Mouse (Mus musculus) kidney, embryonic 16.5 days (tissue): Measurements from ENCODE around the gene Arhgdia. TPM values are rescaled to one million over a fixed set of nuclear protein-coding genes. Genes with fewer than 3 reads are reported as not detected.

ENCODE experiments used
- ATAC-seq: fragments of 200-750 bp; cut with Nextera tagmentation; 2 replicates; pipeline ENCODE4 v1.8.0; 2017; ENCODE audit warnings: moderate TSS enrichment; ENCODE audit not compliant: low FRiP score, low TSS enrichment
- H3K27ac ChIP-seq: fragments of 300-500 bp; sonication (generic); 2 replicates; pipeline ENCODE4 v1.5.1; 2014; ENCODE audit warnings: low read length
- H3K27me3 ChIP-seq: fragments of 300-500 bp; sonication (generic); 2 replicates; pipeline ENCODE4 v1.6.1; 2014; ENCODE audit warnings: low read length, control low read depth, mixed read lengths; ENCODE audit not compliant: insufficient read depth
- H3K36me3 ChIP-seq: fragments of 300-500 bp; sonication (generic); 2 replicates; pipeline ENCODE4 v1.6.1; 2014; ENCODE audit warnings: low read length, control low read depth, mixed read lengths; ENCODE audit not compliant: insufficient read depth
- H3K4me1 ChIP-seq: fragments of 300-500 bp; sonication (generic); 2 replicates; pipeline ENCODE4 v1.6.1; 2014; ENCODE audit warnings: low read length, control low read depth, mixed read lengths; ENCODE audit not compliant: insufficient read depth
- H3K4me2 ChIP-seq: fragments of 300-500 bp; sonication (generic); replicated peaks from 2 replicates; pipeline ENCODE4 v1.6.1; 2014; ENCODE audit warnings: low read depth, low read length
- H3K4me3 ChIP-seq: fragments of 300-500 bp; sonication (generic); 2 replicates; pipeline ENCODE4 v1.5.1; 2014; ENCODE audit warnings: mild to moderate bottlenecking, low read length
- H3K9ac ChIP-seq: fragments of 300-500 bp; sonication (generic); replicated peaks from 2 replicates; pipeline ENCODE4 v1.6.1; 2014; ENCODE audit warnings: low read length
- H3K9me3 ChIP-seq: fragments of 300-500 bp; sonication (generic); 2 replicates; pipeline ENCODE4 v1.6.1; 2016; ENCODE audit warnings: low read length, control low read depth
- WGBS: fragments of 180-500 bp; shearing (Covaris S2); extraction: QIAGEN DNeasy Blood & Tissue Kit; methylation state at CpG from one replicate; pipeline ENCODE4 v1.1.7; 2014; 5-methylcytosine and 5-hydroxymethylcytosine counted together
- polyA plus RNA-seq: library from polyadenylated mRNA; unstranded; fragments of >200 nt; fragmentation: Nextera tagmentation; extraction: Ambion mirVana; gene quantifications from 2 replicates; pipeline ENCODE4 v1.2.1, GENCODE M21; 2015

Gene Arhgdia
- polyA plus RNA-seq, 1 experiment from 2014 or later: 696 TPM

DNA sequence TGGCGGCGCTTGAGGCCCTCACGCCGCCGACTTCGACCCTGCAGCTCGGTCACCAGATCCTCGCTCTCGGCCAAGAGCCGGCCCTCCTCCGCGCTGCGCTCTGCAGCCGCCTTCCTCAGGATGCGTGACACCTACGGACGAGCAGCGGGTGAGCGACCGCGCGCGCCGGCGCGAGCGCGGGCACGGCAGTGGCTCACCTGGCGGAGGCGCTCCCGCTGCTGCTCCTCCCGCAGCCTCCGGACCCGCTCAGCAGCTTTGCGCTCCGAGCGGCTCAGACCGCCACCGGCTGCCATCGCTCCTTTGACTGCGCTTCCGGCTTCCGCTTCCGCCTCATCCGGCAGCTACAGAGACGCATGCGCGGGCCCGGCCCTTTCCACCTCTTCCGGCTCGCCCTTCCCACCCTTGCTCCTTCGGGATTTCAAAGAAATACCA lies 43.3 kb upstream of the Arhgdia start:
- Histone ChIP-seq H3K4me3 (peak overlapping the region; percentile 95), H3K9ac (peak overlapping the region; percentile 77), H3K27ac (peak overlapping the region; percentile 74), H3K4me1 (peaks cover 21% of the 10 kb centered on the region), H3K27me3 (no peaks in the 10 kb centered on the region), H3K36me3 (peaks cover 43% of the 10 kb centered on the region), H3K4me2 (peak overlapping the region; percentile 96), H3K9me3 (no peaks in the 10 kb centered on the region)
- peak; percentile 82 for ATAC-seq
- WGBS: 0% methylated on average over 52 of the region's 53 CpGs

DNA sequence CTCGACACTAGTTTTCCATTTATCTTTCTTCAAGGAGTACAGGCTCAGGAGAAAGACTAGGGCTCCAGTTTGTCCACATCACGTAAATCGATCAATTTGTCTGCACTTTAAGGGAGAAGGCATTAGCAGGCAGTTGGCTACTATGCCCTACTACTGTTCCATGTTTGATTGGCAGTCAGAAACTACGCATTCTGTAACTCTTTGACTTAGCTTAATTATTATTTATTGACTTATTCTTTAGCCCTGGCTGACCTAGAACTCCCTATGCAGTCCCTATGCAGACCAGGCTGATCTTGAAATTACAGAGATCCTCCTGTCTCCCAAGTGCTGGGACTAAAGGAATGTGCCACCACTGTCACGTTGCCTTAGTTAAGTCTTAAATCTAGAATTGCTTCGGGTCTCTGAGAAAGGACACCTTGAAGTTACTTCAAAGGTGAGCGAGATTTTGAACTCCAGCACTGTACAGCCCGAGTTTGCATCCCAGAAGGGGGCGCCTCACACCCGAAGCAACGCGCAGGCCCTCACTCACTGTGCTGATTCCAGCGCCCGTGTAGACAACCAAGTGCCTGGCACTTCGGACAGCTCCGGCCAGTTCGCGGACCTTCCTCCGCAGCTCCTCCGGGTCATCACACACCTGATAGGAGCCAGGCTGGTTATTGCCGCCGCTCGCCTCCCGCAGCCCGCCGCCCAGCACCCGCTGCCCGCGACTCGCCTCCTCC lies 42.7 kb upstream of the Arhgdia start:
- Histone ChIP-seq H3K4me1 (peaks cover 15% of the 10 kb centered on the region), H3K9me3 (no peaks in the 10 kb centered on the region), H3K27ac (peak overlapping the region; percentile 74), H3K4me2 (peak overlapping the region; percentile 96), H3K36me3 (peaks cover 41% of the 10 kb centered on the region), H3K4me3 (peak overlapping the region; percentile 95), H3K27me3 (no peaks in the 10 kb centered on the region), H3K9ac (peak overlapping the region; percentile 77)
- WGBS: 12% methylated on average over 30 of the region's 30 CpGs
- ATAC-seq: peak; percentile 82

DNA sequence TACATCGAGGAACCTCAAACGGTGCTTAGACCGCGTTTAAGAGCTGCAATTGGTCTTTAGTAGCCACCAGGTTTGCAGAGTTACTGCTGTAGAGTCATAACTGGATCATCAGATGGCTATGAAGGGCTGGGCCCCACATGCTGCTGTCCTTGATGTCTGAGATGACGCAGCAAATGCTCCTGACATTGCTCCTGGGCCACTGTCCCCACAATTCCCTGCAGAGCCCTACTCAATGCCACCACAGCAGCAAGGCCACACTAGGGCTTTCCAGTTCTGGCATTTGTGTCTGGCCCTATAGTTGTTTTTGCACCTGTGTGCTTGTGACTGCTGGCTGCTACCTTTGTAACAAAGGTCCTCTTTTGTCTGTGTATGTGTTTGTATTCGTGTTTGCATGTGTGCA lies 41.4 kb upstream of the Arhgdia start:
- no peak for ATAC-seq
- peaks cover 13% of the 10 kb centered on the region for H3K4me1 ChIP-seq
- no peaks in the 10 kb centered on the region for H3K27me3 ChIP-seq
- H3K4me3 ChIP-seq: no peak overlapping the region
- no peak overlapping the region for H3K27ac ChIP-seq
- H3K36me3 ChIP-seq: peaks cover 45% of the 10 kb centered on the region
- WGBS: 86% methylated on average over 6 of the region's 6 CpGs
- H3K9ac ChIP-seq: no peak overlapping the region
- no peak overlapping the region for H3K4me2 ChIP-seq
- no peaks in the 10 kb centered on the region for H3K9me3 ChIP-seq

DNA sequence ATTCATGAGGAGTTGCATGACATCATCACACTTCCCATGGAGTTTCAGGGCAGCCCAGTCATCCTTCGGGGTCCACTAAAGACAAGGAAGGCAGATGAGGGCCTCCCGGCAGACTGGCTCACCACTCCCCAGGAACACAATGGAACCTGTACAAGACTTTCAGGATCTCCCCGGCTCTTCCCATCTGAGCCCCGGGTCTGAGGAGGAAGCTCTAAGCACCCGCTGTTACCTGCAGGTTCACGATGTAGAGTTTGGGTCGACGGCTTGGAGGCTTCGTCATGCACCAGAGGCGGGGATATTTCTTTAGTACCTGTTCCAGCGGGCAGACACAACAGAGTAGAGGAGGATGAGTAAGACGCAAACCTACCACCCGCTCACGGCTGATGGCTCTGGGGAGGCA lies 38.8 kb upstream of the Arhgdia start:
- Histone ChIP-seq H3K4me3 (no peak overlapping the region), H3K27ac (no peak overlapping the region), H3K9ac (no peak overlapping the region), H3K27me3 (no peaks in the 10 kb centered on the region), H3K9me3 (no peaks in the 10 kb centered on the region), H3K4me2 (no peak overlapping the region), H3K36me3 (peaks cover 40% of the 10 kb centered on the region), H3K4me1 (peaks cover 22% of the 10 kb centered on the region)
- WGBS: 95% methylated on average over 14 of the region's 14 CpGs
- ATAC-seq: no peak

DNA sequence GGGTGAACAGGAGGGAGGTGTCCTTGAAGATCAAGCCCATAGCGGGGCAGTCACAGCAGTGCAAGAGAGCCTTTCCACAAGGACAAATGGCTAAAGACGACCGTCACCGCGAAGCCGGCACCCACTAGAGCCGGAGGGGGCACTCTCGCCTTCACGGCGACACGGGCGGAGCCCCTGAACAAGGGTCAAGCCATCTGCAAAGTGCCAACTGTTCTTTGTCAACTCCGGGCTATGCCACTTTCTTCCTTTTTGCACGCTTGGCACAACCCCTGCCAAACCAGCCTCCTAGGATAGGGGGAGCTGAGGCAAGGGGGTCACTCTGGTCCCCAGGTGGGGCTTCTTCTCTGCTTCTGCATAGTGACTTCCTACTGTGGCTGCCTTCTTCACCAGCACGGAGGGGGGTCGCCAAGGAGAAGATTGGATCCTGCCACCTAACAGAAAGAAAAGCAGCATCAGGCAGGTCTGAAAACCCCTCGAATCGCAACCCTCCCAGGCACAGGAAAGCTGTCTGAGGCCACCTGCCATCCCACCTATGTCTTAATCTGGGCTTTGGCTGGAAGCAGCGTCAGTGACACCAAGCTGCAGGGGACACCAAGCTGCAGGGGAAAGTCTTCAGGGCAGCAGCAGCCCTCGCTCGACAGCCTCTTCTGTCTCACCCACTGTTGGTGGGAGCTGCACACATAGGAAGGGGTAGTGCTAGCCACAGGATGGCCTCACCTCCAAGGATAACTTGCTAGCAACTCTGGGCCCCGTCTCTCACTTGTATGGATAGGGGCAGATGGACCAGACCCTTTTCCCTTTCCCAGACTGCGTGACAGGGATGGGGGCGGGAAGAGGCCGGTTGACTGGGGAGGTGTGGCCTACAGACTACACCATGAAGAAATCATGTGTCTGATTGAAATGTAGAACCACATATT lies 37.5 kb upstream of the Arhgdia start:
- Histone ChIP-seq H3K27ac (no peak overlapping the region), H3K4me2 (no peak overlapping the region), H3K27me3 (no peaks in the 10 kb centered on the region), H3K9ac (no peak overlapping the region), H3K4me1 (peaks cover 13% of the 10 kb centered on the region), H3K4me3 (no peak overlapping the region), H3K36me3 (peaks cover 43% of the 10 kb centered on the region), H3K9me3 (no peaks in the 10 kb centered on the region)
- no peak for ATAC-seq
- WGBS: 91% methylated on average over 25 of the region's 25 CpGs

DNA sequence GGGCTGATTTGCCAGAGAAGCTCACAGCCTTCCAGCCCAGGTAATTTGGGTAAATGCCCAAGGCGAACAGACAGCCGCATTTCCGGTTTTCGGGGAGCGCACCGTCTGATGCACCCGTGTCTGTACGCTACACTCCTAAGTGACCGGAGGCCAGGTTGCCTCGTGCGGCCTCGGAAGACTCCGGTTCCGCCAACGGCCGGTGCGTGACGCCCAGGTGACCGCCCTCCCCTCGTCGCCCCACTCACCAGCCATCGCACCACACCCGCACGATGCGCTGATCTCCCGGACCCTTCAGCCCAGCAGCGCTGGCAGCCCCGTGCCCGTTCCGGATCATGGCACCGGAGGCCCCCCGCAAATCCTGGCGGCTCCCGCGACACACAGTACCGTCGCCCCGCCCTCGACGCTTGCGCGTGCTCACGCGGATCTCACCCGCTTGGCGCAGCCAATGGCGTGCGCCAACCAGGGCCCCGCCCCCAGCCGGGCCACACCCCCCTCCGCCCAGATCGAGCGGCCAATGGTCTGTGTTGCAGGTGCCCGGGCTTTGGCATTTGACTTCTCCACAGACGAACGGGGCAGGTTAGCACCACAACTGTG lies 36.2 kb upstream of the Arhgdia start, which contains the start of gene Pcyt2:
Gene Pcyt2, minus strand, starts transcription at position 418 of the 594 bp plus-strand sequence.
- Histone ChIP-seq H3K9ac (peak within 1 kb of the TSS; percentile 72), H3K4me1 (peaks cover 11% of the 10 kb centered on the region), H3K36me3 (peaks cover 49% of the 10 kb centered on the region), H3K4me3 (peak within 1 kb of the TSS; percentile 67), H3K9me3 (no peaks in the 10 kb centered on the region), H3K27me3 (no peaks in the 10 kb centered on the region), H3K4me2 (peak within 1 kb of the TSS; percentile 81), H3K27ac (peak within 1 kb of the TSS; percentile 69)
- whole genome bisulfite sequencing: under 1% methylated on average over 56 of the region's 56 CpGs
- ATAC-seq: peak; percentile 94

DNA sequence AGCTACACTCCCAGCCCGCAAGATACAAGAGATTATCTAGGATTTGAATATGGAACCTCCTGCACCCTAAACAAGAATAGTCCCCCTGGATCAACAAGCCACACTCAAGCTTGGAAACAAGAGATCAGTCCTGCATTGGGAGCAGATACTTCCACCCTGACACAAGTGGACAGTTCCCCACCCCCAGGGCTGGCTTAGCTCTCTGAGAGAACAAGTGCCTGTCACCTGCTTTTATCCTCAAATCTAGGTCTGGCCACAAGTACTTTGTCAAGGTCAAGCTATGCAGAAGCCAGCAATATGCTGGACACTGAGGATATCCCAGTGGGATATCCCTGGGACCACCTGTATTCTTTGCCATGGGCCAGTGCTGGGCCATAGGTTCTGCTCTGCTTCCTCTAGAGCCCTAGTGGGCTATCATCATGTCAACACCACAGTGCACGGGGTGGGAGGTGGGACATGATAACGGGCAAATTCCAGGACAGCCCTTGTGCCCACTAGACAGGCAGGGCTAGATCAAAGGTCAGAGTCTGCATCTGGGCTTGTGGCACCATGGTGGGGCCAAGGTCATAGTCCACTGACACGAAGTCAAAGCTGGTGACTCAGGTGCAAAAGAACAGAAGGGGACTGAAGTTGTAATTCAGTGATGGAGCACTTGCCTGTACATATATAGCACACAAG lies 35.3 kb upstream of the Arhgdia start:
- 49% methylated on average over 4 of the region's 4 CpGs for WGBS
- Histone ChIP-seq H3K9ac (peak overlapping the region; percentile 72), H3K27me3 (no peaks in the 10 kb centered on the region), H3K4me2 (peak overlapping the region; percentile 81), H3K4me1 (peaks cover 11% of the 10 kb centered on the region), H3K36me3 (peaks cover 53% of the 10 kb centered on the region), H3K4me3 (peak overlapping the region; percentile 67), H3K27ac (peak overlapping the region; percentile 69), H3K9me3 (no peaks in the 10 kb centered on the region)
- no peak for ATAC-seq

DNA sequence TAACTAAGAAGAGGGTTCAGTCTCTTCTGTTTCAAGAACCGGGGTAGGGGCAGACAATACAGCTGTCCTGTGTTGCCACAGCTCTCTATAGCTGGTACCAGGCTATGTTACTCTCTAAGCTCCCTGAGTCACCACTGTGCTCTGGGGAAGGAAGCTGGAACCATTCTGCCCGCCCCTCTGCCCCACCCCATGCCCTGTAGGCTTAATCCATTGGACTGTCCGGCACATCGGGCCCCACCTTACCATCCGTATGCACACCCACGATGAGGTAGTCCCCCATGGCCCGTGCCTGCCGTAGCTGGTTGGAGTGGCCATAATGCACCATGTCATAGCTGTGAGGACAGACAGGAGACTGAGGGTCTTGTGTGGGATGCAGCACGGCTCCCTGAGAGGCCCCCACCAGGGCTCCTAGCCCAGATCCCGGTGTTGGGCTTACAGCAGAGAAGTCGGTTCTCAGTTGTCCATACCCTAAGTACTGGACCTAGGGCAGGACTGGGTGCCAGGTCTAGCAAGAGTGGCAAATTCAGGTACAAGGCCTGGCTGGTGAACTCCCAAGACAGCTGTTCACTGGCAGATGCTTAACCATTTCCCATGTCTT lies 34.3 kb upstream of the Arhgdia start:
- peaks cover 52% of the 10 kb centered on the region for H3K36me3 ChIP-seq
- ATAC-seq: no peak

DNA sequence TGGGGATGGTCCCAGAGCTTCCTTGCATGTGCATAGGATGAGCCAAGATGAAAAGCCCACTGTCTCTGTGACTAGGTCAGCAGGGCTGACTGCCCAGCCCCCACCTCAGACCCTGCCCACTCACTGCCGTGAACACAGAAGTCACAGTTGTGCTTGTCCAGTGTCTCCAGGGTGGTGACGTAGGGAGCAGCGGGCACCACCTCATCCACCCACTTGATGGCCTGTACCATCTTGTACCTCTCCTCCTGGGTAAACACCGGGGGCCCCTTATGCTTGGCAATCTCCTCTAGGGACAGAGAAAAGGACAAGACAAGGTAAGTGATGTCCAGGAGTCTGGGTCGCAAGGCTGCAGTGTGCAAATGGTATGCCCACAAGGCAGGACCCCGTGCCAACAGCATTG lies 33.7 kb upstream of the Arhgdia start:
- peaks cover 11% of the 10 kb centered on the region for H3K4me1 ChIP-seq
- no peak overlapping the region for H3K27ac ChIP-seq
- no peak for ATAC-seq
- H3K9me3 ChIP-seq: no peaks in the 10 kb centered on the region
- 91% methylated on average over 6 of the region's 6 CpGs for WGBS
- H3K4me3 ChIP-seq: no peak overlapping the region
- no peak overlapping the region for H3K4me2 ChIP-seq
- no peak overlapping the region for H3K9ac ChIP-seq
- peaks cover 47% of the 10 kb centered on the region for H3K36me3 ChIP-seq
- H3K27me3 ChIP-seq: no peaks in the 10 kb centered on the region

More for the DNA sequence above, 34.3 kb upstream of the Arhgdia start:
- Histone ChIP-seq H3K9ac (no peak overlapping the region), H3K27ac (no peak overlapping the region), H3K4me2 (no peak overlapping the region), H3K9me3 (no peaks in the 10 kb centered on the region), H3K27me3 (no peaks in the 10 kb centered on the region), H3K4me1 (peaks cover 11% of the 10 kb centered on the region), H3K4me3 (no peak overlapping the region)
- 91% methylated on average over 11 of the region's 11 CpGs for WGBS
